Mouse (Mus musculus): ENCODE measurements around the gene Lrrfip2.

DNA sequence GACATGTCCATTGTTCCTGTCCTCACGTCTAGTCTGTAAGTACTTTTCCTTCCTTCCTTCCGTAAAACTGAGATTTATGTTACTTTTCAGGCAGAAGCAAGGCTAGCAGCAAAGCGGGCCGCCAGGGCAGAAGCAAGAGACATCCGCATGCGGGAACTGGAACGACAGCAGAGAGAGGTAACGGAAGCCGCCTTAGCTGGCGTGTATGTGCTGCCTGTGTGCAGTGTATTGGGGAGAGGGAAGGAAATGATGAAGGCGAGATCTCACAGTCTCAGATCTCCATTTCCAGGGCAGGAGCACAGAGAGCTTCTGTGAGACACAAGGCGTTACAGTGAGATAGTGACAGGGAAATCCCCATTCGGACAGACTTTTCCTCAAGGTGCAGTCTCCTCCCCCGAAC is 43.8 kb downstream of the Lrrfip2 start:
- TF ChIP-seq CTCF (IDR thresholded peaks at IDR 0.05; ENCODE audit: extremely low read depth, insufficient read length, insufficient replicate concordance, low read depth, low read length) (no peak), POLR2A (IDR thresholded peaks at IDR 0.05; ENCODE audit: low read depth, low read length) (no peak)
